Mouse (Mus musculus) heart, adult 2 months (tissue): ENCODE data around the gene Btbd9. TPM values are rescaled to one million over a fixed set of nuclear protein-coding genes. Genes with fewer than 3 reads are reported as not detected.
A peak's percentile ranks its signal among the peaks of the same experiment; 100 is the strongest.

Experiments
- DNase-seq, 2 experiments: peaks; one replicate each; pipeline ENCODE4 v3.0.0; 2021
- H3K27ac ChIP-seq: fragments of 200-600 bp; 2 replicates; pipeline ENCODE4 v1.8.1; 2022
- H3K27me3 ChIP-seq: fragments of 200-500 bp; 2 replicates; pipeline ENCODE4 v1.6.1; 2012; ENCODE audit warnings: mild to moderate bottlenecking, low read length, inconsistent platforms, mixed read lengths; ENCODE audit not compliant: control insufficient read depth, insufficient read depth
- H3K36me3 ChIP-seq: fragments of 200-500 bp; 2 replicates; pipeline ENCODE4 v1.6.1; 2012; ENCODE audit warnings: low read length, inconsistent platforms; ENCODE audit not compliant: control insufficient read depth, insufficient read depth
- H3K4me1 ChIP-seq: fragments of 200-500 bp; 2 replicates; pipeline ENCODE4 v1.6.1; 2011; ENCODE audit warnings: low read length; ENCODE audit not compliant: control insufficient read depth, insufficient read depth
- H3K4me3 ChIP-seq: fragments of 200-600 bp; 2 replicates; pipeline ENCODE4 v1.8.1; 2022
- H3K79me2 ChIP-seq: fragments of 200-500 bp; replicated peaks from 2 replicates; pipeline ENCODE4 v1.6.1; 2012; ENCODE audit warnings: mild to moderate bottlenecking, inconsistent platforms, low read length, moderate library complexity, mixed read lengths; ENCODE audit not compliant: control insufficient read depth, insufficient read depth
- H3K9ac ChIP-seq: fragments of 200-500 bp; 2 replicates; pipeline ENCODE4 v1.6.1; 2012; ENCODE audit warnings: low read depth, mild to moderate bottlenecking, control low read depth, inconsistent platforms, low read length, mixed read lengths
- CTCF ChIP-seq: fragments of 200-600 bp; IDR thresholded peaks from 2 replicates; pipeline ENCODE4 v1.8.1; 2022; ENCODE audit warnings: antibody characterized with exemption, mild to moderate bottlenecking, moderate library complexity
- EP300 ChIP-seq: fragments of 200-500 bp; IDR thresholded peaks from 2 replicates; pipeline ENCODE4 v1.6.1; 2011; ENCODE audit warnings: low read depth, low read length, control low read depth; ENCODE audit not compliant: insufficient read depth
- POLR2A ChIP-seq: fragments of 200-500 bp; IDR thresholded peaks from 2 replicates; pipeline ENCODE4 v1.6.1; 2011; ENCODE audit warnings: mild to moderate bottlenecking, low read depth, low read length, control low read depth; ENCODE audit not compliant: insufficient read depth
- WGBS: fragments of 180-500 bp; shearing (Covaris S2); methylation state at CpG from one replicate; pipeline ENCODE4 v1.1.7; 2018; 5-methylcytosine and 5-hydroxymethylcytosine counted together
- intact Hi-C: fragments of 180-260 bp; cut with DNase I; formaldehyde crosslinking; loops from one replicate; pipeline ENCODE4 v1.15.1; 2025
- polyA plus RNA-seq: library from polyadenylated mRNA; depleted of rRNA; stranded (reverse); fragments of >200 nt; gene quantifications from 2 replicates; pipeline ENCODE4 v1.2.3, GENCODE M21; 2012
- total RNA-seq, 2 experiments: library from RNA; stranded (reverse); gene quantifications; 2 replicates each; pipeline ENCODE4 v1.2.3; 2021

The Btbd9 gene
- total and polyA plus RNA-seq, 3 experiments, result 8.1 to 22.0 (median 20.9) TPM

GRCm38 (mm10) chr17:30597786-30598185 is 21.5 kb upstream of the Btbd9 start:
- WGBS, result 96% methylated on average over 9 of the region's 9 CpGs
- H3K36me3 ChIP-seq, result no peaks in the 10 kb centered on the region; the same call in 1 of the 2 replicates
- no peaks in the 10 kb centered on the region; the same call in 1 of the 2 replicates for H3K4me1 ChIP-seq
- H3K27ac ChIP-seq, result no peak overlapping the region
- H3K9ac ChIP-seq, result no peak overlapping the region
- TF ChIP-seq POLR2A, result no peak
- no peak for DNase-seq
- H3K79me2 ChIP-seq, result no peaks in the 10 kb centered on the region
- no peaks in the 10 kb centered on the region for H3K27me3 ChIP-seq
- intact Hi-C loops, result no loop called here
- no peak overlapping the region for H3K4me3 ChIP-seq

DNA sequence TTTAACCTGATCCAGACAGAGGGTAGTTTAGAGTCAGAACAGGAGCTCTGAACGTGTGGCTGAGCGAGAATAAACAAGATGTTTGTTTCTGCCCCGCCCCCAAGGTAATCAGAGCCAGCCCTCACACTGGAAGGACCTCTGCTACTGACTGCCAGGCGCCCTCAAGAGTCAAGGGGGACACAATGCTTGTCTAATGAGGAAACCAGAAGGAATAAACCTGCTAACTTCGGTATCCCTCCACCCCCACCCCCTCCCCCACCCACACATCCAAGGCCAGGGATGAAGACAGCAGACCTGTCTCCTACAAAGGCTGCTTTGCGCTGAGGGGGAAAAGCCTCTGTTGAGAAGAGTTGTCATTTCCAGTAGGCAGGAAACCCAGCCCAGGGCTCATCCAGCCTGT is 18.6 kb upstream of the Btbd9 start:
- no peaks in the 10 kb centered on the region for H3K79me2 ChIP-seq
- no peaks in the 10 kb centered on the region for H3K27me3 ChIP-seq
- WGBS, result 49% methylated on average over 6 of the region's 6 CpGs
- no peak for TF ChIP-seq EP300
- TF ChIP-seq POLR2A, result no peak
- no peak for TF ChIP-seq CTCF
- H3K36me3 ChIP-seq, result no peaks in the 10 kb centered on the region; the same call in 1 of the 2 replicates
- H3K4me3 ChIP-seq, result no peak overlapping the region
- no peak overlapping the region for H3K9ac ChIP-seq
- H3K4me1 ChIP-seq, result no peaks in the 10 kb centered on the region
- intact Hi-C loops, result no loop called here
- DNase-seq, result no peak
- no peak overlapping the region for H3K27ac ChIP-seq

- TF ChIP-seq POLR2A, result no peak
- WGBS, result 70% methylated on average over 5 of the region's 5 CpGs
- Histone ChIP-seq H3K4me3 (no peak overlapping the region), H3K9ac (no peak overlapping the region), H3K27ac (no peak overlapping the region), H3K79me2 (no peaks in the 10 kb centered on the region), H3K36me3 (no peaks in the 10 kb centered on the region; the same call in 1 of the 2 replicates), H3K27me3 (no peaks in the 10 kb centered on the region), H3K4me1 (no peaks in the 10 kb centered on the region)
- DNase-seq, result no peak
- intact Hi-C loops, result no loop called here
Measured at GRCm38 (mm10) chr17:30594407-30594806, 18.1 kb upstream of the Btbd9 start.

- H3K79me2 ChIP-seq, result no peaks in the 10 kb centered on the region
- no peaks in the 10 kb centered on the region for H3K27me3 ChIP-seq
- H3K9ac ChIP-seq, result no peak overlapping the region
- no peak overlapping the region for H3K4me3 ChIP-seq
- no peaks in the 10 kb centered on the region for H3K36me3 ChIP-seq
- H3K4me1 ChIP-seq, result no peaks in the 10 kb centered on the region
- peak; percentile 54 to 55 for DNase-seq
- H3K27ac ChIP-seq, result no peak overlapping the region
- 47% methylated on average over 17 of the region's 17 CpGs for WGBS
- intact Hi-C loops, result loop anchor here (1.0 kb wide), 1 partner anchor 31 kb away; no protein-coding TSS in a partner anchor
- no peak for TF ChIP-seq POLR2A
- peak; percentile 93 for TF ChIP-seq CTCF
Measured at GRCm38 (mm10) chr17:30590417-30591198, 14.3 kb upstream of the Btbd9 start.

GRCm38 (mm10) chr17:30583258-30584001 is 7.1 kb upstream of the Btbd9 start:
- intact Hi-C loops, result no loop called here
- WGBS, result 82% methylated on average over 2 of the region's 2 CpGs
- TF ChIP-seq EP300, result no peak
- Histone ChIP-seq H3K27me3 (no peaks in the 10 kb centered on the region), H3K36me3 (no peaks in the 10 kb centered on the region), H3K9ac (no peak overlapping the region), H3K4me3 (no peak overlapping the region), H3K27ac (no peak overlapping the region), H3K4me1 (no peaks in the 10 kb centered on the region), H3K79me2 (no peaks in the 10 kb centered on the region)
- no peak for DNase-seq

- TF ChIP-seq EP300, result no peak
- TF ChIP-seq CTCF, result peak; percentile 22
- intact Hi-C loops, result no loop called here
- H3K27me3 ChIP-seq, result no peaks in the 10 kb centered on the region
- no peak for DNase-seq
- no peak overlapping the region for H3K27ac ChIP-seq
- H3K36me3 ChIP-seq, result no peaks in the 10 kb centered on the region
- H3K9ac ChIP-seq, result no peak overlapping the region
- no peak overlapping the region for H3K4me3 ChIP-seq
- 87% methylated on average over 3 of the region's 3 CpGs for WGBS
- H3K79me2 ChIP-seq, result no peaks in the 10 kb centered on the region
- no peaks in the 10 kb centered on the region for H3K4me1 ChIP-seq
Measured at GRCm38 (mm10) chr17:30582313-30582712, 6.0 kb upstream of the Btbd9 start.
